Mouse (Mus musculus) brain, embryonic 18.5 days (tissue): Measurements from ENCODE around the gene Megf11.
"Not testable (repeated sequence)": the region's sequence is repeated elsewhere in the genome, so short reads cannot be mapped to it uniquely, and the experiment has no call there.

Experiments
- DNase-seq: peaks from one replicate; pipeline ENCODE4 v3.0.0-alpha.2; 2012; ENCODE audit warnings: low read depth, low spot score

The Megf11 gene

GRCm38 (mm10) chr9:64645462-64645861, 260.0 kb downstream of the Megf11 start:
- DNase-seq, result no peak

- DNase-seq, result no peak
Measured at GRCm38 (mm10) chr9:64649393-64649792, 264.0 kb downstream of the Megf11 start.

- no peak for DNase-seq
Measured at GRCm38 (mm10) chr9:64649892-64650291, 264.5 kb downstream of the Megf11 start.

- DNase-seq, result no peak
Measured at GRCm38 (mm10) chr9:64651181-64651580, 265.8 kb downstream of the Megf11 start.

- DNase-seq, result no peak
Measured at GRCm38 (mm10) chr9:64651689-64652088, 266.3 kb downstream of the Megf11 start.

GRCm38 (mm10) chr9:64652138-64652537, 266.7 kb downstream of the Megf11 start:
- DNase-seq, result no peak

- no peak for DNase-seq
Measured at GRCm38 (mm10) chr9:64652841-64653361, 267.5 kb downstream of the Megf11 start.

- no peak for DNase-seq
Measured at GRCm38 (mm10) chr9:64654723-64655122, 269.3 kb downstream of the Megf11 start.

- no peak for DNase-seq
Measured at GRCm38 (mm10) chr9:64656613-64657012, 271.2 kb downstream of the Megf11 start.

- no peak for DNase-seq
Measured at GRCm38 (mm10) chr9:64660222-64660621, 274.8 kb downstream of the Megf11 start.

- DNase-seq, result no peak
Measured at GRCm38 (mm10) chr9:64664612-64665011, 279.2 kb downstream of the Megf11 start.

- DNase-seq, result no peak
Measured at GRCm38 (mm10) chr9:64666549-64666948, 281.1 kb downstream of the Megf11 start.

- DNase-seq, result no peak
Measured at GRCm38 (mm10) chr9:64667513-64667912, 282.1 kb downstream of the Megf11 start.

GRCm38 (mm10) chr9:64668001-64668400, 282.6 kb downstream of the Megf11 start:
- DNase-seq, result no peak

- DNase-seq, result not testable (repeated sequence)
Measured at GRCm38 (mm10) chr9:64671341-64672319, 286.2 kb downstream of the Megf11 start.

GRCm38 (mm10) chr9:64687122-64688014, 301.9 kb downstream of the Megf11 start:
- DNase-seq, result no peak

- DNase-seq, result no peak
Measured at GRCm38 (mm10) chr9:64688015-64688394, 302.6 kb downstream of the Megf11 start.

- no peak for DNase-seq
Measured at GRCm38 (mm10) chr9:64690771-64691170, 305.3 kb downstream of the Megf11 start.

- no peak for DNase-seq
Measured at GRCm38 (mm10) chr9:64691176-64691575, 305.8 kb downstream of the Megf11 start.

GRCm38 (mm10) chr9:64693094-64693493, 307.7 kb downstream of the Megf11 start:
- no peak for DNase-seq

GRCm38 (mm10) chr9:64695266-64695665, 309.8 kb downstream of the Megf11 start:
- no peak for DNase-seq

- no peak for DNase-seq
Measured at GRCm38 (mm10) chr9:64696404-64696803, 311.0 kb downstream of the Megf11 start.
